Mouse (Mus musculus) cerebellum, adult 2 months (tissue): Measurements from ENCODE around the gene Slit3. TPM values are rescaled to one million over a fixed set of nuclear protein-coding genes. Genes with fewer than 3 reads are reported as not detected.
A peak's percentile ranks its signal among the peaks of the same experiment; 100 is the strongest.

Experiments used
- DNase-seq, 2 experiments: peaks; one replicate each; pipeline ENCODE4 v3.0.0; 2021
- H3K27ac ChIP-seq: fragments of 200-500 bp; 2 replicates; pipeline ENCODE4 v1.5.1; 2012; ENCODE audit warnings: low read length, control low read depth, inconsistent platforms; ENCODE audit not compliant: insufficient read depth
- H3K27me3 ChIP-seq: fragments of 200-500 bp; 2 replicates; pipeline ENCODE4 v1.6.1; 2012; ENCODE audit warnings: inconsistent platforms, mild to moderate bottlenecking, low read length, moderate library complexity; ENCODE audit not compliant: control insufficient read depth, insufficient read depth
- H3K4me1 ChIP-seq: fragments of 200-500 bp; 2 replicates; pipeline ENCODE4 v1.6.1; 2011; ENCODE audit warnings: low read length; ENCODE audit not compliant: control insufficient read depth, insufficient read depth
- H3K4me3 ChIP-seq: fragments of 200-500 bp; replicated peaks from 2 replicates; pipeline ENCODE3; 2011; ENCODE audit warnings: mild to moderate bottlenecking, low read depth, low read length, control low read depth; ENCODE audit not compliant: insufficient read depth
- CTCF ChIP-seq: fragments of 200-500 bp; IDR thresholded peaks from 2 replicates; pipeline ENCODE4 v1.5.1; 2011; ENCODE audit warnings: low read depth, mild to moderate bottlenecking, control low read depth, low read length, moderate library complexity, borderline replicate concordance; ENCODE audit not compliant: insufficient read depth
- POLR2A ChIP-seq: fragments of 200-500 bp; IDR thresholded peaks from 2 replicates; pipeline ENCODE4 v1.6.1; 2011; ENCODE audit warnings: low read length, control low read depth, borderline replicate concordance; ENCODE audit not compliant: insufficient read depth
- WGBS: fragments of 180-500 bp; shearing (Covaris S2); methylation state at CpG from one replicate; pipeline ENCODE4 v1.1.7; 2018; 5-methylcytosine and 5-hydroxymethylcytosine counted together
- polyA plus RNA-seq: library from polyadenylated mRNA; depleted of rRNA; stranded (reverse); fragments of >200 nt; gene quantifications from 2 replicates; pipeline ENCODE4 v1.2.3, GENCODE M21; 2012

Slit3 gene
- polyA plus RNA-seq, 1 experiment, result 10.0 TPM

DNA sequence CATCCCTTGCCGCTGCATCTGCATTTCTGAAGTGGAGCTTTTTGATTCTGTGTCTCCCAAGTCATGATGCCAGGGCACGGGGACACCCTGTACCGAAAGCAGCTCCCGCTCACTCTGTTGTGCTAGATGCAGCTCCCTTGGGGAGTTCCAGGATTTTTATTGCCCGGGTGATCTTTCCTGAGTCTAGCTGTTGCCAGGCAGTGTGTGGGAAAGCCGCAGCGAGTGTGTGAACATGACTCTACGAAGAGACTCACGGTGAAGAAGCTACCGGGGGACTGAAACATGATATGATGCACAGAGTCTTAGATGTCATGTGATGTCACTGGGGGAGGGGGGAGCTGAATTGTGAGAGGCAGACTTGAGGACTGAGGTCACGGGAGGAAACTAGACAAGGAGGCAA is 518.4 kb downstream of the Slit3 start:
- TF ChIP-seq POLR2A (no peak), CTCF (no peak)
- 44% methylated on average over 11 of the region's 11 CpGs for WGBS
- peak in 1 of 2 experiments; percentile 11 for DNase-seq
- no peaks in the 10 kb centered on the region for H3K4me1 ChIP-seq
- no peak overlapping the region for H3K27ac ChIP-seq
- no peak overlapping the region for H3K4me3 ChIP-seq
- H3K27me3 ChIP-seq, result no peaks in the 10 kb centered on the region

- DNase-seq, result no peak
- WGBS, result 65% methylated on average over 10 of the region's 10 CpGs
- Histone ChIP-seq H3K4me1 (no peaks in the 10 kb centered on the region), H3K27me3 (no peaks in the 10 kb centered on the region), H3K27ac (no peak overlapping the region), H3K4me3 (no peak overlapping the region)
- TF ChIP-seq CTCF (no peak), POLR2A (no peak)
Observed at GRCm38 (mm10) chr11:35651286-35651685, 530.3 kb downstream of the Slit3 start.

- Histone ChIP-seq H3K4me1 (no peaks in the 10 kb centered on the region), H3K4me3 (no peak overlapping the region), H3K27ac (no peak overlapping the region), H3K27me3 (no peaks in the 10 kb centered on the region)
- no peak for TF ChIP-seq POLR2A
- no peak for TF ChIP-seq CTCF
- DNase-seq, result no peak
Observed at GRCm38 (mm10) chr11:35655836-35656235, 534.8 kb downstream of the Slit3 start.

- H3K27me3 ChIP-seq, result no peaks in the 10 kb centered on the region
- H3K27ac ChIP-seq, result no peak overlapping the region
- DNase-seq, result no peak
- H3K4me3 ChIP-seq, result no peak overlapping the region
- TF ChIP-seq CTCF, result no peak
- TF ChIP-seq POLR2A, result no peak
- 87% methylated on average over 6 of the region's 6 CpGs for WGBS
- no peaks in the 10 kb centered on the region for H3K4me1 ChIP-seq
Observed at GRCm38 (mm10) chr11:35657582-35657981, 536.6 kb downstream of the Slit3 start.

DNA sequence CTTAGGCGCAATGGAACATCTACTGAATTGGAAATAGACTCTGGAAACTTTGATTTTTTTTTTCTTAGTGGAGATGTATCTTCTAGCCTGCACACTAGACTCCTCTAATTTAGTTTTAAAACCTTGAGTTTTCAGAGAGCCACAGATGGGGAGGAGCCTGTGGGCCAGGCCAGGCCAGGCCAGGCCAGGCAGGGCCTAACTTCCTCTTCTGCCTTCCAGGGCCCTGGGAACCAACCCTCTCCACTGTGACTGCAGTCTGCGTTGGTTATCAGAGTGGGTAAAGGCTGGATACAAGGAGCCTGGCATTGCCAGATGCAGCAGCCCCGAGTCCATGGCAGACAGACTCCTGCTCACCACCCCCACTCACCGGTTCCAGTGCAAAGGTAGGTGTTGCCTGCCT is 539.9 kb downstream of the Slit3 start:
- TF ChIP-seq POLR2A (no peak), CTCF (no peak)
- WGBS, result 88% methylated on average over 4 of the region's 4 CpGs
- peaks cover 7% of the 10 kb centered on the region for H3K4me1 ChIP-seq
- no peaks in the 10 kb centered on the region for H3K27me3 ChIP-seq
- no peak for DNase-seq
- H3K27ac ChIP-seq, result no peak overlapping the region
- no peak overlapping the region for H3K4me3 ChIP-seq

DNA sequence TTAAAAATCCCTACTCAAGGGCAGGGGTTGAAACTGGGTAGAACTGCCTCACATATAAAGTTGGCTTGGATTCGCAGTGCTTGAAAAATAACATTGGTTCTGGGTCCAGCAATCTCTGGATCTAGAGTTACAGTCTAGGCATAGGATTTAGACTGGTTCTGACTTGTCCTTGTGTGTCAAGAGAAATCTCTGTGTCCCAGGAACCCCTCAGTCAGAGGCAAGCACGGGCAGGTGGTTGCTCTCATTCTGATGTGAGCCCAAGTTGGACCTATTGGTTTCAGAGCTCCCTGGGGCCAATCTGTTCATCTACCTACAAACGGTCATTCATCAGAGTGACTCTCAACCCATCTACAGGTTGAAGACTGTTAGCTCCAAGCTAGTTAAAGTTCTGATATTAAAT is 541.9 kb downstream of the Slit3 start:
- Histone ChIP-seq H3K4me3 (no peak overlapping the region), H3K27ac (no peak overlapping the region), H3K4me1 (peaks cover 7% of the 10 kb centered on the region), H3K27me3 (no peaks in the 10 kb centered on the region)
- TF ChIP-seq CTCF (no peak), POLR2A (no peak)
- DNase-seq, result no peak
- WGBS, result 83% methylated on average over 3 of the region's 3 CpGs

DNA sequence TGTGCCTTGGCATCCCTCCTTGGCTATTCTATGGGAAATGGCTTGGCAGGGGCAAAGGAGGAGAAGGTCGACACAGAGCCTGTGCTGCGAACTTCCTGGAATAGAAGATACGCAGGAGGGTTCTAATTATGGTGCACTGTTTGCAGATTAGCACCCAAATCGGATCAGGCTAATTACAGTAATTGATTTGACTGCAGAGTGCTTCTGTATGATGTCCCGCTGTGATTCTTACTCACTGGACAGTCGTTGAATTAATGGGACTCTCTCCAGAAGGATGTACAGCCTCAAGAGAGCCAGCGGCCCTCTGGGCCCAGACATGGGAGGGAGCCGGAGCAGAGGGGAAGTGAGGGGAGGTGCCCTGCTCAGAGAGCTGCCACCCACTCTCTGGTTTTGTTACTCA is 542.6 kb downstream of the Slit3 start:
- peaks cover 10% of the 10 kb centered on the region for H3K4me1 ChIP-seq
- no peaks in the 10 kb centered on the region for H3K27me3 ChIP-seq
- TF ChIP-seq POLR2A (no peak), CTCF (no peak)
- no peak overlapping the region for H3K4me3 ChIP-seq
- DNase-seq, result no peak
- WGBS, result 50% methylated on average over 8 of the region's 8 CpGs
- H3K27ac ChIP-seq, result no peak overlapping the region

GRCm38 (mm10) chr11:35664991-35665390 is 544.0 kb downstream of the Slit3 start:
- TF ChIP-seq CTCF (peak; percentile 91), POLR2A (no peak)
- Histone ChIP-seq H3K4me1 (peaks cover 22% of the 10 kb centered on the region), H3K4me3 (no peak overlapping the region), H3K27ac (no peak overlapping the region), H3K27me3 (no peaks in the 10 kb centered on the region)
- 17% methylated on average over 5 of the region's 5 CpGs for WGBS
- peak; percentile 77 to 81 for DNase-seq

DNA sequence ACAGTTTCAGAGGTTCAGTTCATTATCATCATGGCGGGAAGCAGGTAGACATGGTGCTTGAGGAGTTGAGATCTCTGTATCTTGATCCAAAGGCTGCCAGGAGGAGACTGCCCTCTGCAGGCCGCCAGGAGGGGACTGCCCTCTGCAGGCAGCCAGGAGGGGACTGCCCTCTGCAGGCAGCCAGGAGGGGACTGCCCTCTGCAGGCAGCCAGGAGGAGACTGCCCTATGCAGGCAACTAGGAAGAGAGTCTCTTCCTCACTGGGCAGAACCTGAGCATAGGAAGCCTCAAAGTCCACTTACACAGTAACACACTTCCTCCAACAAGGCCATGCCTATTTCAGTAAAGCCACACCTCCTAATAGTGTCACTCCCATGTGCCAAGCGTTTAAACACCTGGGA is 546.4 kb downstream of the Slit3 start:
- 67% methylated on average over 3 of the region's 3 CpGs for WGBS
- H3K27ac ChIP-seq, result no peak overlapping the region
- H3K27me3 ChIP-seq, result no peaks in the 10 kb centered on the region
- peaks cover 29% of the 10 kb centered on the region for H3K4me1 ChIP-seq
- peak; percentile 13 to 23 for DNase-seq
- H3K4me3 ChIP-seq, result no peak overlapping the region
- TF ChIP-seq CTCF (peak; percentile 8; the same call in 1 of the 2 replicates), POLR2A (no peak)
